Mouse (Mus musculus): ENCODE measurements around the gene Map3k14.
"Not testable (repeated sequence)": the region's sequence is repeated elsewhere in the genome, so short reads cannot be mapped to it uniquely, and the experiment has no call there.

The Map3k14 gene

GRCm38 (mm10) chr11:103267346-103268219 lies at the start of gene Map3k14:
TSS of gene Map3k14 (minus strand) at chr11:103267472.
- DNase-seq: peak; percentile 97

GRCm38 (mm10) chr11:103315379-103315778 lies 48.1 kb upstream of the Map3k14 start:
- DNase-seq: no peak

- no peak for DNase-seq
Measured at GRCm38 (mm10) chr11:103314736-103315374, 47.6 kb upstream of the Map3k14 start.

- no peak for DNase-seq
Measured at GRCm38 (mm10) chr11:103313542-103313941, 46.3 kb upstream of the Map3k14 start.

- DNase-seq: no peak
Measured at GRCm38 (mm10) chr11:103312655-103313255, 45.5 kb upstream of the Map3k14 start.

GRCm38 (mm10) chr11:103311960-103312611 lies 44.8 kb upstream of the Map3k14 start:
- peak; percentile 38 for DNase-seq

- no peak for DNase-seq
Measured at GRCm38 (mm10) chr11:103309956-103310574, 42.8 kb upstream of the Map3k14 start.

- DNase-seq: peak; percentile 61
Measured at GRCm38 (mm10) chr11:103307910-103308309, 40.6 kb upstream of the Map3k14 start.

GRCm38 (mm10) chr11:103304525-103304924 lies 37.3 kb upstream of the Map3k14 start:
- no peak for DNase-seq

GRCm38 (mm10) chr11:103294772-103295171 lies 27.5 kb upstream of the Map3k14 start:
- DNase-seq: no peak

GRCm38 (mm10) chr11:103294066-103294465 lies 26.8 kb upstream of the Map3k14 start:
- no peak for DNase-seq

- no peak for DNase-seq
Measured at GRCm38 (mm10) chr11:103292890-103293287, 25.6 kb upstream of the Map3k14 start.

GRCm38 (mm10) chr11:103292152-103292889 lies 25.0 kb upstream of the Map3k14 start:
- DNase-seq: no peak

- not testable (repeated sequence) for DNase-seq
Measured at GRCm38 (mm10) chr11:103290841-103291240, 23.6 kb upstream of the Map3k14 start.

GRCm38 (mm10) chr11:103288291-103288963 lies 21.2 kb upstream of the Map3k14 start:
- no peak for DNase-seq

- DNase-seq: no peak
Measured at GRCm38 (mm10) chr11:103286910-103287309, 19.6 kb upstream of the Map3k14 start.

- DNase-seq: no peak
Measured at GRCm38 (mm10) chr11:103285951-103286350, 18.7 kb upstream of the Map3k14 start.

GRCm38 (mm10) chr11:103285276-103285675 lies 18.0 kb upstream of the Map3k14 start:
- DNase-seq: no peak

GRCm38 (mm10) chr11:103281784-103282183 lies 14.5 kb upstream of the Map3k14 start:
- no peak for DNase-seq

- no peak for DNase-seq
Measured at GRCm38 (mm10) chr11:103276450-103276849, 9.2 kb upstream of the Map3k14 start.

GRCm38 (mm10) chr11:103272888-103273287 lies 5.6 kb upstream of the Map3k14 start:
- DNase-seq: no peak
